Mouse (Mus musculus): ENCODE results near the gene Wdr43.

The Wdr43 gene

DNA sequence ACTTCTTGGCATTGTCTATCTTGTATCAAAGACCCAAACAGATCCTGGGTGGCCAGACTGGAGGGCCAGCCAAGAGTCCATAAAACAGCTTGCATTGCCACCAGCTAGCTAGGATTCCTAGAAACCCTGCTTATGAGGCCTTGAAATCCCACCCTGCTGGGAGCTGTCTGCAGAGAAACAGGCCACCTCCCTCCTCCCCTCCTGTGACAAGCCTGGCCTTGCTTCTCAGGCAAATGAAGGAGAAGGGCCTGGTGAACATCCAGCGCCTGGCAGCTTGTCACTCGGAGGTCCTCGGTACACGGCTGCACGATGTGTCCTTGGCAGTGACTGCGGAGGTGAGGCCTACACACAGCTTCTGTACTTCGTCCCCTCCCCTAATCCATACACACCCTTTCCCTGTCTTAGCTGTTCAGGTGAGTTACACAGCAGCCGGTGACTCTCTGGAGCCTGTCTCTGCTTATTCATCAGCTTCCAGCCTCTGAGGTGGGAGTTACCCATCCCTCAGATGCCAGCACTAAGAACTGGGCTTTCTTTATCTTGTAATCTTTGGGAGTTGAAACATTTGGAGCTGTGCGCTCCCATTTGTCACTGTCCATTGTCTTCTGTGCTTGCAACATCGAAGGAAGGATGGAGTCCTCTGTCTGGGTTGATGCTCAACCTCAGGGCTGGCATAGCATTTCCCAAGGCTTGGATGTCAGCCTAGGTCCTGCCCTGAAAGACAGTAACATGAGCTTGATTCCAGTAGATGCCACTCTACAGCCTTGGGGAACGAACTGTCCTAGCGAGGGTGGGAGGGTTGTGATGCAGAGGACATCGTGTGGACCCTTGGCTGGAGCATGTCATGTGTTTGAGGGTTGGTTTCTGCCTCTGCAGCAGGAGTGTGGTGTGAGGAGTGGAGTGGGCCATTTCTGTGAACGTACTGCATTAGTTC is 90.1 kb downstream of the Wdr43 start:
- DNase-seq: no peak

DNA sequence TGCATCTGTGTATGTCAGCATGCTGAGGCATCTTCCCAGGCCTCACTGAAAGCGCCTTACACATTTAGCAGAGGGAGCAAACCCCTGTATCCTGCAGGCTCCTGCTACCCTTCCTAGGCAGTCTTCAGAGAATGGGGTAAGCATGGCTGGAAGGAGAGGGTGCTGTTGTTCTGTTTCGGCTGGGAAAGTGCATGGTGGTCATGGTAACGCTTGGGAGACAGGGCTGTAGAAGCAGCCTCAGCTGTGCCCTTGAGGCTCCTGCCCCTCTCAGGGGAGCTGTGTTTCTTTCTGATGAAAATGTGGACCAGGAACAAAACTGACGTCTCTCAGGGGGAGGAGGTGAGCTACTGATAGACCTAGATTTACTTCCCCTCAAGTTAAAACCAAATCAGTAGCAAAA is 92.0 kb downstream of the Wdr43 start:
- no peak for DNase-seq
